Mouse (Mus musculus) gastrocnemius, postnatal 25 days (tissue): ENCODE results near the gene Gm17622. TPM values are rescaled to one million over a fixed set of nuclear protein-coding genes. Genes with fewer than 3 reads are reported as not detected.

ENCODE experiments used
- DNase-seq: peaks from one replicate; pipeline ENCODE4 v3.0.0; 2022
- long read RNA-seq, 2 experiments: library from polyadenylated mRNA; stranded (forward); transcript quantifications; one replicate each; pipeline ENCODE4 v2.0.0; 2021
- total RNA-seq, 2 experiments: library from RNA; stranded (reverse); gene quantifications; 1 replicate in 1 of 2; 2 replicates in 1 of 2; pipeline ENCODE4 v1.2.3; 2021

Gene Gm17622
- total RNA-seq: not detected
- long read RNA-seq, experiment 1: 0 reads
- long read RNA-seq, experiment 2: 0 reads

DNA sequence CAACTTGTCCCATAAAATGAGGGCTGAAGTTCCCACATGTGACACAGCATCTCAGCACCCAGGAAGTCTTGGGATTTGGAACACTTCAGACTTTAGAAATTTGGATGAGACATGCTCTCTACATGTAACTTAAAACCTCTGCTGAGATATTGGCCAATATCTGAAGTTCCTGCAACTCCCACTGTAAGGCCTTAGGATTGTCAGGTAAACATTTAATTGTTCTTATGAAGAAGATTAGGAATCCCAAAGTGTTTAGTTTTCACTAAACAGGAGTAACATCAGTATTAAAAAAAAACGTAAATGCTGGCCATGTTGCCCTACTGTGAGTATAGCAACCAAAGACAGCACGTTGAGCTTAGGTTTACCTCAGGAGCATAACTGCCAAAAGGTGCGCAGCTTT lies at the start of gene Gm17622:
TSS of gene Gm17622 (plus strand) at position 301 of the 400 bp plus-strand sequence.
- no peak for DNase-seq

DNA sequence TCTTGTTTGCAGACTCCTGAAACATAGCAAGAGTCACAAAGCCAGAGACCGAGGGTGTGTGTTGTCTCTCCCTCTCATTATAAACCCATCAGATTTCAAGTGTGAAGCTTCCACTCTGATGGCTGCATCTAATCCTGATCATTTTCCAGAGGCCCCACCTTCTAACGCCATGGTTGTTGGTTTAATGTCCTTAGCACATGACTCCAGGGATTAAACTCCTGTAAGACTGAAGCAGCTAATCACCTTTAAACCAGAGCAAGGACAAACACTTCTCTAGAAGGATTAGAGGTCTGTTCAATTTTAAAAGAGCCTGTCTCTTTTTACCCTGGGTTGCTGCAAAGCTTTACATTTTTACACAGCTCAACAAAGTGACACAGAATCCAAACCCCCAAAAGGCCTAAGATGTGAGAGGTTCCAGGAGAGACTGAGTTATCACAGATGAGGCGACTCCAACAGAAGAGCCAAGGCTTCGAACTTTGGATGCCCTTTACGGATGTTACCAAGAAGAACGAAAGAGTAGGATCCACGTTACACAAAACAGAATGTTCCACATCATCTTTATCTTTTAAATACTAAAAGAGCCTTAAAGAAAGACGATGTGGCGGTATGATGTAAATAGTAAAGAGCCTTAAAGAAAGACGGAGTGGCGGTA lies 40.2 kb upstream of the Gm17622 start:
- DNase-seq: no peak

DNA sequence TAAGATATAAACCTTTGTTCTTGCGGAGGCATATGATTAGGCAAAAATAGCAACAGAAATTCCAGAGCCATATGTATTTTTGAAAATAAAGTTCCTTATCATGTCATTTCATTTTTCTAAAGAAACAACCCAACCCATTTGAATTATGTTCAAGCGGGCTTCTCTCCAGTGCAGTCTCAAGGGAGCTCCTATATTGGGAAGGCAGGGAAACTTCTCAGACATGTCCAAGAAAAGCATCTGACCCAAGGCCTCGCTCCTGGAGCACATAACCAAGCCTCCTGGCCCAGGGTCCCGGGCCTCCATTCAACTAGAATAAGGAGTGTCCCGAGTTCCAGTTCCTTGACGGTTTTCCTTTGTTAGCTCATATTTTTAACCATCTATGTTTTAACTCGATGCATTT lies 39.7 kb upstream of the Gm17622 start:
- DNase-seq: peak; percentile 39

DNA sequence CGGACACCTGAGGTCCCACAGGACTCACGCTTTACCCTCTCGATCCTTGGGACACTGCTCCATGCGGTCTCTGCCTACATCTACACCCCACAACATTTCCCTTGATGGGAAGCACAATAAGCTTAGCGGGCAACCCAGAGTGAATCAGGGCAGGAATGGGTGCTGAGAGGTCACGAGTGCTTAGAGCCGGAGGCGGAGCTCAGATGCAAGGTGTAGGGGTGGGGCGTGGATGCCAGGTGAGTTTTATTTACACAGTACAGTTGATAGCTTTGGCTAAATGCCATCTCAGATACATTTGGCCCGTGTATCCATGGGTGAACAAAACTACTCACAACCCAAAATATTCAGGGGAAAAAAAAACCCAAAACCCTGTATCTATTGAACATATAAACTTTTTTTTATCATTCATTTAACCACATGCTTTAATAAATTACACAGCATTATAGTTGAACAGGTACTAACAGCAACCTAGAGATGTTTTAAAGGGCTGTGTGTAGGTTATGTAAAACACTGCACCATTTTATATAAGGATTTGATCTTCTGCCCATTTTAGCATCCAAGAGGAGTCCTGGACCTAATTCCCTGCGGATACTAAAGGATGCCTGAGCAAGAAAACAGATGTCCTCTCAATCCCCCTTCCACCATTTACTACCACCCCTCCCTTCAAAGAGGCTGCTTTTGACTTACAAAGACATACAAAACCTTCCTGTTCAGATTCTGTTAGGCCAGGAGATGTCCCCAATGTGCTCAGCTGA lies 39.0 kb upstream of the Gm17622 start:
- DNase-seq: no peak

DNA sequence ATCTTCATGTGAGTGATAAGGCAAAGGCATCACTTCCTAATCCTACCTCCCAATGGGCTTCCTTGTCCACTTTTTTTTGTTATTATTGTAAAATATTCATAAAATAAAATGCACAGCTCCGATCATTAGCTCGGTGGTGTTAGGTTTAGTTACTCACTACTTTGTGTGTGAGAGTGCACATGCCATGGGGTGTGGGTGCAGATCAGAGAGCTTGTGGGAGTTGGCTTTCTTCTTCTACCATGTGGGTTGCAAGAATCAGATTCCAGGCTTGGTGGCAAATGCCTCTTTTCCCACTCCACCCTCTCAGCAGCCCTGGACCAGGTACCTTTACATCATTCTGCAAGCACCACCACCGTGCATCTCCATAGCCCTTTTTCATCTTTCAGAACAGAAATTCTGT lies 37.9 kb upstream of the Gm17622 start:
- no peak for DNase-seq

DNA sequence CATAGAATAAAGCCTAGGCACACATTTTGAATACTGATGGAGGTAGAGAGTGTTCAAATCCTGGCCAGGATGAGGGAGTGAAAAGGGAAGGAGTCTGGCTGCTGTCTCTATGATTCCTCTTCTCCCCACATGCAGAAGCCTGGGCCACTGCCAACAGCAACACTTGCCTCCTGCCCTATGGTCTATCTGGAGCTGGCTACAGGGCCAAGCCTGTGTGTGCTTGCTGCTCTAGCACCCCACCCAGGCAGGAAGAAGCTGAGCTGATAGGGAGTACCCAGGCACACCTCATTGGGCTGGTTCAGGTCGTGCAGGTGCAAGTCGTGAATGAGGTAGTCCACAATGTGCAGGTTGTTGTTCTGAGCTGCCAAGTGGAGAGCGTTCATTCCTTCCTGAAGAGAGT lies 36.2 kb upstream of the Gm17622 start:
- DNase-seq: no peak

DNA sequence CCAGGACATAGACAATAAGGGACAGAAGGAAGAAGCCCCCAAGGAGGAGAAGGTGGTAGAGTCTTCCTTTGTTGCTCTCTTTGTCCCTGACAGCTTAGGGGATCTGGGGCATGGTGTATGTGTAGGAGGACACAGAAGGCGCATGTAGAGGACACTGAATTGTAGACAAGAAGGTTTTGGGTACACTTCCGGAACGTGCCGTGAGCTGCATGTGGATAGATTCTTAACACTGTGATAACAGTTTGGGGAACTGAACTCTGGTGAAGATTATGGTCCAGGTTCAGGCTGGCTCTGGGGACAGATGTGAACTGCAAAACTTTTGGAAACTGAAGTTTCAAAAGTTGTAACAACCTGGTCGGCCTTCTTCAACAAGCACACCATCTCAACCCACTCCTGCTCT lies 33.0 kb upstream of the Gm17622 start:
- no peak for DNase-seq

DNA sequence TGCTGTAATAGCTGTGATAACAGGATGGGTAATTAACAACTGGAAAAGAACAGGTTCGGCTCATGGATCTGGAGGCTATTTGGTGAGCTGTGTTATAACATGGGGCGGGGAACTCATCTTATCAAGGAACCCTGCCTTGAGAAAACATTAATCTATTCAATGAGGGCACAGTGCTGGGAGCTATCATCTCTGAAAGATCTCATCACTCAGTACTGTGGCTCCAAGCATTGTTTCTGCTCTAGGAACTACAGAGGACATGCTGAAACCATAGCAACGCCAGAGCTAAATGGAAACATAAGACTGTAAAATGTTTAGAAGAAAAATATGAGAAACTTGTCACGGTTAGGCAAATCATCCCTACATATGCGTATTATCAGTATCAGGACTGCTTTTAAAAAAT lies 32.5 kb upstream of the Gm17622 start:
- DNase-seq: no peak

DNA sequence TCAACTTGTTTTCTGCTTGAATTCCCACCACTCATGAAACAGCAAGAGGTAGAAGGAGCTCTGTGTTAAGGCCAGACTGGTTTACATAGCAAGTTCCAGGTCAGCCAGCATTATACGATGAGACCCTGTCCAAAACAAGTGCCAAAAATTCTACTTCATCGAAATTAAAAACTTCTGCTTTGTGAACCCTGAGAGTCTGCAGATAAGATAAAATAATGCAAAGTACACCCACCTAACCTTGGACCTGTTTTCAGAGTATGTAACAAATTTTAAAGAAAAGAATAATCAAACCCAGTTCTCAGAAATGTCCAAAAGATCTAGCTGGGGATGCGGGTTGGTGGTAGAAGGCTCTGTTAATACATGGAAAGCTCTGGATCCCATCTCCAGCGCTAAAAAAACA lies 31.9 kb upstream of the Gm17622 start:
- DNase-seq: no peak

DNA sequence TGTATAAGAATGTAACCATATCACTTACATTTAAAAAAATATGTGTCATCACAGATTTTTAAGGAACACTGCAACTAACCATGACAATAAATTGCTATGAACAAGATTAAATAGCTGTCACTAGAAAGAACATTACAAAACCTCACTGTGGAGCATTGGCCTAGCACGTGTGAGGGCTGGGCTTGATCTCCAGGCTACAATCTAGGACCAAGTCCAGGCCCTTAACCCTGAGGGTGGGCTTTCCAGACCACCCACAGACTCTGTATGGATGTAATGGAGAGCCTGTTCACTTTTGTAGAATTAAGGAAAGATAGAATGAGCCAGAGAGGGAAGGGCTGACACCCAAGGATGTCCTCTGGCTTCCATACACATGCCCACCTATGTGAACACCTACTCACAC lies 27.9 kb upstream of the Gm17622 start:
- no peak for DNase-seq

DNA sequence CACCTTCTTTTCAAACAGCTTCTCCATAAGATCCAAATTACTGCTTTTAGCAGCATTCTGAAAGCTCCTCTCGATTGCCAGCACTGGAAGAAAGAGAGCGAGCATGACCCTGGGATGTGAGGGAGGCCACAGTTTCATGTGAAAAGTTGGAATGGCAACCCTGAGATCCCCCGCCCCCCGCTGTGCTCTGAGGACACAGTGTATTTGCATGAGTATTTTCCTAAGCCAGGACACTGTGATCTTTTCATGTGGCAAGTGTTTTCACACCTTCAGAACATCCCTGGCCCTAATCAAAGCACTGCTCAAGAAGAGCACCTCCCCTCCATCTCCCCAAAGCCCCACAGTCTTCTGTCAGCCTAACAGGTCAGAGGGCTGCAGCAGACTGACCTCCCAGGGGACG lies 25.2 kb upstream of the Gm17622 start:
- DNase-seq: no peak

DNA sequence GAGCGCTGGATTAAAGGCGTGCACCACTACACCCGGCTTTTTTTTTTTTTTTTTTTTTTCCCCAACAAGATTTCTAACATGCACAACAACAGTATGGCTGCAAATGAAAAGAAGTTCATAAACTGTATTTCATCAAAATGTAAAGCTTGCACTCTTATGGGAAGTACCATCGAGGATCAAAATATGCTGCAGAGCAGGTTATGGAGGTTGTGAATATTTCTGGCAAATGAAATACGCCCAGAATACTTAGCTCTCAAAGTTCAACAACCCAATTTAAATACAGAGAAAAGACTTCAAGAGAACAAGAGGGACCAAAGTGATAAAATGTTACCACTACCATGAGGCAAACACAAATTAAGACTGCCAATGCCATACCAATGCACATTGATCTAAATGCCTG lies 21.9 kb upstream of the Gm17622 start:
- DNase-seq: no peak

DNA sequence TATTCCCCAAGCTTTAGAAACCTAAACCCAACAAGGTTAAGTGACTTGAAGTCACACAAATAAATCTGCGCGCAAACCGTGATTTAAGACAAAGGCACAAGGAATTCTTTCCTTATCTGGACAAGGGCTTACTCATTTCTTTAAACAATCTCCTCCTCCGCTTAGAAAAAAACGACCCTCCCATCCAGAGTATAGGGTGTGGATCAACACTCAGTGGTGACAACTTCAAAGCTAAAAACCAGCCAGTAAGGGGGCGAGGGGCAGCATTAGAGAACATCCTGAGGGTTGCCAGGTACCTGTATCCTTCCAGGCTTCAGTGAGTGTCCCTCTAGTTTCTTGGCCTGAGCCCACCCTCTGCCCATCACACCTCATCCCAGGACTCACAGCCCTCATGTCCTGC lies 20.0 kb upstream of the Gm17622 start:
- no peak for DNase-seq

DNA sequence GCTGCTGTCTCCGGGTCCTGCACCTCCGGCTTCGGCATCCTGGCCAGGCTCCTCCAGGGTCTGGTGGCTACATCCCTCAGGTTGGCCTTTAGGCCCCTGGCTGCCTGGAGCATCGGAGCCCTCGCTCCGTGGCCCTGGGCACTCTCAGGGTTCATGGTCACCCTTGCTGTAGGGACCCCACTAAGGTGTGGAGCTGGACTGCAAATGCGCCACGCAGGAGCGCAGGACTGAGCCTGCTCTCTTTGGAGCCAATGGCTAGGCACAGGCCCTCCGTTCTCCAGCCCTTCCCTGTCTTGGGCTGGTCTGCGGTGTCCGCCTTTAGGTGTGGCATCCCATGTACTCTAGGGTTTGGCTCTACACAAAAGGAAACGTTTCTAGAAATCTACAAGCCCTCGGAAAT lies 19.6 kb upstream of the Gm17622 start, which contains the start of gene Ankdd1b:
TSS of gene Ankdd1b (minus strand) at position 242 of the 400 bp plus-strand sequence.
- no peak for DNase-seq

DNA sequence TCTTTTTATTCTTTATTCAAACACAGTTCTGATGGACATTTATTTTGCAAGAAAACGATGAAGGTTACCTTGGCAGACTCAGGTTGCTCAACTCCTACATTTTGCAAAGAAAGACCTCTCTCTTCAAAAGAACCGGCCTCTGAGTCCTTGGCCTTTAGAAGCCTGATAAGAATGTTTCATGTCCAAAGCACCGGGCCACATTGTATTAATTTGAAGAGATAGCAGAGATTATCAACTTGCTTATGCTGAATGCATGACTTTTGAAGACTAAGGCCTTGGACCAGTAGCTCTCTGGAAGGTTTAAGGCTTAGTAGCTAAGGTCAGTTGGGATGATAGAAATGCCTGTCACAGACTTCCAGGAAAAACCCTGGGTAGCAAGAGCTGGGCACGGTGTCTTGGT lies 13.3 kb upstream of the Gm17622 start:
- no peak for DNase-seq

DNA sequence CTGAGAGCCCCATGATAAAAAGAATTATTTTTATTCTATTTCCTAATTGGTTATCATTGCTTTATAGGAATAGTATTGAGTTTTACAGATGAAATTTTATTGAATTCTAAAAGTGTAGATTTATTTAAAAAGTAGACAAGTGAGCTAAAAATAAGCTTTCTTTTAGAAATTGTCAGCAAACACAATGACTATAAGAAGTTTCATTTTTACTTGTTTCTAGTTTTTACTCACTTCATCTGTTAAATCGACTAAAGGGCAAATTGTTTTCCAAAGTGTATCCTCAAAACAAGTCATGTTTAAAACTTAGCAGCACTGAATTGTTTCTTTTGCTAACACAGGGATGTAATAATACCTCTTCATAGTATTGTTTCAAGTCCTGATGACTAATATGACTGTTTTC lies 11.5 kb upstream of the Gm17622 start:
- DNase-seq: no peak

DNA sequence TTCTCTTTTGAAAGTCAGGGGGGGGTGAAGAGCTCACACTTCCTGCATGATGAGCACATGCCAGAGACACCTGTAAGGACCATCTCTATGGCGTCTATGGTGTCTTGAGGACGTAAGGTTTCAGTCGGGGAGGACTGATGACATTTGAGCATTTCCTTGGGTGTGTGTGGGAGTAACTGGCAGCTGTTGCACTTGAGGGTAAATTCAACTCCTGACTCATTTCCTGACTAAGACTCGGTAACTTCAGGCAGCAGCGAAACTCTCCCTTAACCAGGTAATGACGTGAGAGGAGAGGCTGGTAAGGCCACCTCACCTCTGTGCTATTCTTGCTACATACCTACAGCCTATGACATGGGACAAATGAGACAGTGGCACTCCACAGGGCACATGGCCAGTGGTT lies 3.3 kb upstream of the Gm17622 start:
- no peak for DNase-seq

DNA sequence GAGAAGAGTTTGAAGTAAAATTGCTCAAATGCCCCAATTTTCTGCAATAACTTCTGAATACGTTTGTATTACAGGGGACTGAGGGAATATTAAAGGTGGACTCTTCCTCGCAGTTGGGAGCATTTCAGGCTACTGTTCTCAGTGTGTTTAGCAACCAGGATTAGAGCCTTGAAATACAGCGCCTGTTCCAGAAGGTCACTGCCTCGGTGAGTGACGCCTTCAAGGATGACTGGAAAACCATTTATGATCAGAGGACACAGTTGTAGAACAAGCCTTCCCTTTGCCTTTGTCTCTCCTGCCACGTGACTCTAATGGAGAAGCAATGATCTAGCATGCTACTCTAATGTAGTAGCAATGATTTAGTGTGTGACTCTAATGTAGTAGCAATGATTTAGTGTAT lies 2.6 kb upstream of the Gm17622 start:
- DNase-seq: no peak

DNA sequence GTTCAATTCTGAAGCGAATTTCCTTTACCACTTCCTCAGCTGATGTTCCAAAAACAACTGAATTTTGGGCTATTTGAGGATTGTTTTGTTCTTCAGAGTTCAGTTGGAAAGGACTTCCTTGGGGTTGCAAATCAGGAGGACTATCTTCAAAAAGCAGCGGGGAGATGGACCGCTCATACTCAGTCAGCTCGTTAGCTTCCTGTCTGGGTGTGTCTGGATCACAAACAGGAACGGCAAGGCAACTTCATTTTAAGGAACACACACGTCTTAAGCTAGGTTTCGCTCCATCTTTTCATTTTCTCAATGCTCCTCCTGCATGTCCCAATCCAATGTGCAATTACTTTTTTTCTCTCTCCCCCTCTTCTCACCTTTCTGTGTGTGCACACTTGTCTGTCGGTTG lies 6.1 kb downstream of the Gm17622 start:
- DNase-seq: no peak

DNA sequence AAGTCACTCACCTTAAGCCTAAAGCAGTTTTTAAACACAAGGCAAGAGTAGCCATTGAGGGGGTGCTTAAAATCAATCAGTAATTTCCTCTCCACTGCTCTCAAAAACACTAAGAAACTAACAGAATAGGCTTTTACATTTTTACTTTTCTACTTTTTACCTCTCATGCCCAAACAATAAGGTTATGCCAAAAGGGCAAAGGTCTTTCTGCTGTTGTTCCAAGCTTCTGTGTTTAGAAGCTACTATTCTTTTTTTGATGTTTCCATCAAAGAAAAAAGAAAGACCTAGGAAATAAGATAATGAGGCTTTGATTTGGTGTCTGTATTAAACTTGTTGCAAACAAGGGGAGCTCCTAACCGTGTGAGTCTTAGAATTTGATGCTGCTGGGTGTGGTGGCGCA lies 9.4 kb downstream of the Gm17622 start:
- DNase-seq: no peak

DNA sequence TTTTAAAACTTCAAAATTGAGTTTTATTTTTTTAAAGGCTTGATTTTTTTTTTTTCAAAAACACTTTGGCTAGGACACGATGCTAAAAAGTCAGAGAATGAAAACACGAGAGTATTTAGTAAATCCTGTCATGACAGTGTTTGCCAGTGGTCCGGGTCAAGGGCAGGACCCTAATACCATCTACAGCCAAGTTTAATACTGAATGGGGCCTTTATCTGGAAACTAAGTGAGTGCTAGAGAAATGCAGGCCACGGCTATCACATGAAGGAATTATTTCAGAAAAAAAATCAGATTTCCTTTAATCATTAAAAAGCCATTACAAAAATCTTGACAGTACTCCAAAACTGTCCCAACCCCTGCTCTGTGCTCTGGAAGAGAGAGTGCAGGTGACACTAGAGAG lies 15.1 kb downstream of the Gm17622 start:
- DNase-seq: no peak

DNA sequence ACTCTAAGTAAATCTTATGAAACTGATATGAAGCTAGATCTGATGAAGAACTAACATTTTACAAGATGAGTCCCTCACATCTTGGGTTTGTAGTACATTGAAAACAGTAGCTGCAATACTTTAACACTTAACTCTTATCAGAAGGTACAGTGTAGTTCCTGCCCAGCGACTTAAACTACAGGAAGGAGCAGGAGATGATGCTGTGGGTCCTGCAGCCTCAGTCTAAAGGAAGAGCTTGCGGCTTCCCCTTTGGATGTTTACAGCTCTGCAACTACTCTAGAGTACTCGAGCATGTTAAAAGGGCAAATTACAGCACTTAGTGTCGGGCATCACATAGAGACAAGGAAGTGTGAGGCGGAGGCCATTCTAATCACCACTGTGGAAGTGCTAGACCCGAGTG lies 15.8 kb downstream of the Gm17622 start:
- DNase-seq: no peak

DNA sequence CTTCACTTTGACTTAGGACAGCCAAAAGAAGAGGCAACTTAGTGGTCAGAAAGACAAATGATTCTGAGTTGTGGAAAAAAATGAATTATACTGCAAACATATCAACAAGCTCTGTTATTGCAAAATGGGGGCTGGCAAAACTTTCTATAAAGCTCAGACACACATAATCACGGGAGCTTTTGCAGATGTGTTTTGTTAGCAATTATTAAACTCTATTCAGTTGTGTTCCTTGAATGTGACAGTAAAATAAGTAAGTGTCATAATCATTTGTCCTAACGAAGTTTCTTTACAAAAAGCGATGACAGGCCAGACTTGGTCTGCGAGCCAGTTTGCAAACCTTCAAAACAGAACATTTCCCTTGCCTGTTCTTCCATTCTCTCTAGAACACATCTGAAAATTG lies 17.0 kb downstream of the Gm17622 start:
- DNase-seq: no peak

DNA sequence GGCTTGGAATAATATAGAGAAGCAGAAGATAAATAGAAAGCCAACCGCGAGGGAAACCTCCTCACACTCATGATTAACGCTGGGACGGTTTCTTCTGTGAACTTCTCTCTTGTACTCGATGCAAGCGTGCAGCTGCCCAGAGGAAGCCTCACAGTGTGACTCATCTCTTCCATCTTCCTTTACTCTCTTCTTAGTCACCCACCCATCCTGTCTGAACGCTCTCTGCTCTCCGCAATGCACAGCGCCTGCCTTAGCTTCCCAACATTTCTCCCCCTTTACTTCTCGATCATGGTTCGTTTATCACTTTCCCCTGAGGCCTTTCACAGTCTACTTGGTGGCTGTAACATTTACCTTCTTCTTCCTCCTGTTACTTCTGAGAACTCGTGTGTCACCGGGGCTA lies 20.1 kb downstream of the Gm17622 start:
- DNase-seq: no peak
